Mouse (Mus musculus) MEL (cell line): ENCODE results near the gene Grk2. TPM values are rescaled to one million over a fixed set of nuclear protein-coding genes. Genes with fewer than 3 reads are reported as not detected.
A peak's percentile ranks its signal among the peaks of the same experiment; 100 is the strongest.

Source experiments
- DNase-seq: peaks from one replicate; pipeline ENCODE4 v3.0.0; 2011; ENCODE audit warnings: low read depth, low spot score
- H3K27ac ChIP-seq: 2 replicates; pipeline ENCODE4 v1.5.1; 2012; ENCODE audit warnings: low read depth, mild to moderate bottlenecking, control low read depth, low read length, moderate library complexity; ENCODE audit not compliant: control insufficient read depth
- H3K27me3 ChIP-seq, 2 experiments: fragments of 150-350 bp in 1 of 2; sonication (generic) in 1 of 2; 2 replicates each; pipeline ENCODE4 v1.6.1; 2012; ENCODE audit warnings: low read length in 2 of 2, mild to moderate bottlenecking in 2 of 2, improper control_type of control experiment in 1 of 2, moderate library complexity in 1 of 2; ENCODE audit not compliant: insufficient read depth in 2 of 2, control insufficient read depth in 1 of 2
- H3K36me3 ChIP-seq, 2 experiments: 2 replicates each; pipeline ENCODE4 v1.6.1; 2012 to 2014; ENCODE audit warnings: low read length in 2 of 2, improper control_type of control experiment in 1 of 2, inconsistent platforms in 1 of 2, mild to moderate bottlenecking in 1 of 2; ENCODE audit not compliant: insufficient read depth in 2 of 2, control insufficient read depth in 1 of 2
- H3K4me1 ChIP-seq, 2 experiments: fragments of 150-350 bp in 1 of 2; sonication (generic) in 1 of 2; 2 replicates each; pipeline ENCODE4 v1.6.1; 2012; ENCODE audit warnings: low read length in 2 of 2, improper control_type of control experiment in 1 of 2, mild to moderate bottlenecking in 1 of 2; ENCODE audit not compliant: insufficient read depth in 2 of 2, control insufficient read depth in 1 of 2
- H3K4me3 ChIP-seq, 2 experiments: fragments of 150-350 bp in 1 of 2; sonication (generic) in 1 of 2; 2 replicates each; pipeline ENCODE4 v1.5.1; 2012; ENCODE audit warnings: low read depth in 2 of 2, low read length in 2 of 2, mild to moderate bottlenecking in 2 of 2, moderate library complexity in 2 of 2, control low read depth in 1 of 2, improper control_type of control experiment in 1 of 2; ENCODE audit not compliant: control insufficient read depth in 1 of 2, insufficient read depth in 1 of 2
- H3K79me2 ChIP-seq: 2 replicates; pipeline ENCODE4 v1.6.1; 2012; ENCODE audit warnings: mild to moderate bottlenecking, low read length, moderate library complexity; ENCODE audit not compliant: control insufficient read depth, poor library complexity, insufficient read depth
- H3K9ac ChIP-seq: 2 replicates; pipeline ENCODE4 v1.6.1; 2012; ENCODE audit warnings: low read depth, mild to moderate bottlenecking, control low read depth, low read length, moderate library complexity; ENCODE audit not compliant: control insufficient read depth, poor library complexity, severe bottlenecking
- H3K9me3 ChIP-seq: fragments of 150-350 bp; sonication (generic); replicated peaks from 2 replicates; pipeline ENCODE4 v1.6.1; 2012; ENCODE audit warnings: mild to moderate bottlenecking, low read length, improper control_type of control experiment, moderate library complexity; ENCODE audit not compliant: insufficient read depth
- BHLHE40 ChIP-seq: IDR thresholded peaks from 2 replicates; pipeline ENCODE4 v1.6.1; 2012; ENCODE audit warnings: low read depth, mild to moderate bottlenecking, inconsistent platforms, low read length, improper control_type of control experiment, borderline replicate concordance
- CHD1 ChIP-seq: IDR thresholded peaks from 2 replicates; pipeline ENCODE4 v1.6.1; 2012; ENCODE audit warnings: low read depth, mild to moderate bottlenecking, inconsistent platforms, low read length, improper control_type of control experiment
- CTCF ChIP-seq, 3 experiments: IDR thresholded peaks in 2 of 3; conservative IDR thresholded peaks in 1 of 3; 2 replicates each; pipeline ENCODE4 v1.5.1; 2011 to 2012; ENCODE audit warnings: low read length in 3 of 3, low read depth in 2 of 3, mild to moderate bottlenecking in 2 of 3, improper control_type of control experiment in 1 of 3, inconsistent platforms in 1 of 3, mixed read lengths in 1 of 3, moderate library complexity in 1 of 3; ENCODE audit not compliant: control insufficient read depth in 1 of 3, insufficient read depth in 1 of 3, poor library complexity in 1 of 3, severe bottlenecking in 1 of 3
- E2F4 ChIP-seq: IDR thresholded peaks from 2 replicates; pipeline ENCODE4 v1.6.1; 2011; ENCODE audit warnings: low read depth, low read length, improper control_type of control experiment, borderline replicate concordance
- ETS1 ChIP-seq: IDR thresholded peaks from 2 replicates; pipeline ENCODE4 v1.6.1; 2012; ENCODE audit warnings: low read depth, mild to moderate bottlenecking, inconsistent platforms, low read length, improper control_type of control experiment, moderate library complexity
- HCFC1 ChIP-seq: IDR thresholded peaks from 2 replicates; pipeline ENCODE4 v1.6.1; 2012; ENCODE audit warnings: low read depth, mild to moderate bottlenecking, inconsistent platforms, low read length, improper control_type of control experiment, moderate library complexity
- KAT2A ChIP-seq: conservative IDR thresholded peaks from 2 replicates; pipeline ENCODE4 v1.6.1; 2012; ENCODE audit warnings: low read depth, low read length, improper control_type of control experiment, inconsistent platforms
- MAFK ChIP-seq: IDR thresholded peaks from 2 replicates; pipeline ENCODE4 v1.6.1; 2011; ENCODE audit warnings: low read depth, mild to moderate bottlenecking, low read length, improper control_type of control experiment, borderline replicate concordance
- MAX ChIP-seq: IDR thresholded peaks from 2 replicates; pipeline ENCODE4 v1.6.1; 2011; ENCODE audit warnings: low read length, improper control_type of control experiment
- TBP ChIP-seq: IDR thresholded peaks from 2 replicates; pipeline ENCODE4 v1.8.0; 2011; ENCODE audit warnings: low read depth, low read length, improper control_type of control experiment
- TCF12 ChIP-seq: IDR thresholded peaks from 2 replicates; pipeline ENCODE4 v1.6.1; 2014; ENCODE audit warnings: low read depth, mild to moderate bottlenecking, inconsistent platforms, low read length, improper control_type of control experiment, moderate library complexity
- USF1 ChIP-seq: IDR thresholded peaks from 2 replicates; pipeline ENCODE4 v1.6.1; 2014; ENCODE audit warnings: low read depth, mild to moderate bottlenecking, inconsistent platforms, low read length, improper control_type of control experiment, moderate library complexity
- USF2 ChIP-seq, 2 experiments: IDR thresholded peaks; 2 replicates each; pipeline ENCODE4 v1.6.1; 2011 to 2012; ENCODE audit warnings: improper control_type of control experiment in 2 of 2, low read length in 2 of 2, borderline replicate concordance in 1 of 2, inconsistent platforms in 1 of 2, low read depth in 1 of 2, mild to moderate bottlenecking in 1 of 2; ENCODE audit not compliant: insufficient read depth in 1 of 2
- ZMIZ1 ChIP-seq: IDR thresholded peaks from 2 replicates; pipeline ENCODE4 v1.6.1; 2012; ENCODE audit warnings: low read depth, mild to moderate bottlenecking, inconsistent platforms, low read length, improper control_type of control experiment, moderate library complexity
- polyA plus RNA-seq, 2 experiments: library from polyadenylated mRNA; stranded (reverse) in 1 of 2; unstranded in 1 of 2; fragments of >175 nt in 1 of 2; fragments of >200 nt in 1 of 2; gene quantifications; 2 replicates each; pipeline versions ENCODE4 v1.2.1 to v1.2.4; 2012; ENCODE audit warnings: low replicate concordance in 2 of 2, low read depth in 1 of 2; ENCODE audit not compliant: insufficient read length in 2 of 2, insufficient read depth in 1 of 2, missing spikeins in 1 of 2
- total RNA-seq: library from RNA; depleted of rRNA; stranded (reverse); fragments of 300-350 nt; gene quantifications from 2 replicates; pipeline ENCODE4 v1.2.3, GENCODE M21; 2012

Grk2 gene
- total and polyA plus RNA-seq, 3 experiments: 75.2 to 105 TPM; not detected in 1

DNA sequence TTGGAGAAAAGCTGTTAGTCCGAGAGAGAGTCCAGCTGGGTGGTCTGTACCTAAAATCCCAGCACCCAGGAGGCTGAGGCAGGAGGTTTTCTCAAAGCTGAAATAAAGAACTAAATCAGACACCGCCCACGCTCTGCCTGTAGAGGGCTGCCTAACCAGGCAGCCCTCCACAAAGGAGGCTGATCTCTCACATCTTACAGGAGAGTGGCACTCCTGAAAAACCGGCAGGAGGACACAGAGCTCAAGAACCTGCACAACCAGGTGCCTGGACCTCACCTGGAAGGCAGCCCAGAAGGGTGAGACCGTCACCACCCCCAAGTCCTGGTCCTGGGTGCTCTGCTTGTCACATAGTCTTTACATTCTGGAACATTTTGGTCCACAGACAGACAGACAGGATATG, 8.2 kb downstream of the Grk2 start:
- Histone ChIP-seq H3K9me3 (no peaks in the 10 kb centered on the region), H3K79me2 (peaks cover 61% of the 10 kb centered on the region), H3K4me1 (peaks cover 20 to 57% of the 10 kb centered on the region in 2 experiments), H3K27ac (no peak overlapping the region), H3K27me3 (no peaks in the 10 kb centered on the region), H3K36me3 (peaks cover 0 to 43% of the 10 kb centered on the region in 2 experiments; a peak in 3 of 4 replicates), H3K4me3 (no peak overlapping the region), H3K9ac (no peak overlapping the region)
- DNase-seq: no peak
- TF ChIP-seq TBP (no peak), CTCF (IDR thresholded peaks at IDR 0.05 in 2 of 3, conservative IDR thresholded peaks at IDR 0.05 in 1 of 3; ENCODE audit: control insufficient read depth in 1 of 3, insufficient read depth in 1 of 3, low read depth in 2 of 3, low read length in 3 of 3, poor library complexity in 1 of 3, severe bottlenecking in 1 of 3) (peak in 2 of 3 experiments; percentile 7 to 12; a peak in 2 of 6 replicates)

DNA sequence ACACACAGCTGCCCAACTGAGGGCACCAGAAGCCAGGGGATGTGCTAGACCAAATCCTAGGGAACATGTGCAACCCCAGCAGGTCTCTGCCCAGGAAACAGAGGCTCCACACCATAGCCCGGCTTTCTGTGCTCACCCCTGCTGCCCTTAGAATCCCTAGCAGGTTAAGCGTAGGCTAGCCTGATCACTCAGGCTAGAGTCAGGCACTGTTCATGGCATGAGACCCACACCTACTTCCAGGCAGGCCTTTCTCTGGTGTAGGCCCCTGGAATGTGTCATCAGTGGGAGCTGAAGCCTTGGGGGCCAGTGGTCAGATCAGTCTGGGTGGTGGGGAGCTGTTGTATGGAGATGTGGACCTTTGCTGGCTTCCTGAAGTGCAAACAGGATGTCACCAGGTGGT, 9.4 kb downstream of the Grk2 start:
- Histone ChIP-seq H3K36me3 (peaks cover 3 to 33% of the 10 kb centered on the region in 2 experiments; a peak in 3 of 4 replicates), H3K4me3 (no peak overlapping the region), H3K27ac (no peak overlapping the region), H3K9me3 (no peaks in the 10 kb centered on the region), H3K4me1 (peaks cover 17 to 45% of the 10 kb centered on the region in 2 experiments), H3K79me2 (peaks cover 48% of the 10 kb centered on the region), H3K9ac (no peak overlapping the region), H3K27me3 (no peaks in the 10 kb centered on the region)
- no peak for TF ChIP-seq USF2 (IDR thresholded peaks at IDR 0.05; ENCODE audit: borderline replicate concordance in 1 of 2, insufficient read depth in 1 of 2, low read depth in 1 of 2, low read length in 2 of 2)
- TF ChIP-seq MAFK: no peak
- no peak for TF ChIP-seq CHD1
- no peak for TF ChIP-seq MAX
- TF ChIP-seq ZMIZ1: no peak
- TF ChIP-seq TCF12: no peak
- no peak for TF ChIP-seq BHLHE40
- no peak for DNase-seq

DNA sequence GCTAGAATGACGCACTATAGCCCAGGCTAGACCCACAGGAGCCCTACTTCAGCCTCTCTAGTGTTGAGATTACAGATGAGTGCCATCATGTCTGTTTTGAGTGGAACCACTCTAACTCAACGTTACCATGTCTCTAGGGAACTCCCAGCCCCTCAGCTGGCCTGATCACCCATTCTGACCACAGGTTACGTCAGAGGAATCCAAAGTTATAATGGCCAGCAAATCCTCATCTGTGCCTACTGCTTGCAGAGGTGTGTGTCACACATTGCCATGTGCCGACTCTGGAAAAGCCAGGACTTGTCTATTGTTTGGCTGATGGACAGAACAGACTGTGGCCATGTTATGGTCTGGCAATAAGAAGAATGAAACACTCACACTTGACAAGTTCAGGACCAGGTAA, 10.6 kb downstream of the Grk2 start:
- H3K4me1 ChIP-seq: peaks cover 17 to 33% of the 10 kb centered on the region in 2 experiments
- no peaks in the 10 kb centered on the region for H3K9me3 ChIP-seq
- H3K27ac ChIP-seq: peak overlapping the region; percentile 92; the same call in 1 of the 2 replicates

More for the DNA sequence above, 10.6 kb downstream of the Grk2 start:
- Histone ChIP-seq H3K27me3 (no peaks in the 10 kb centered on the region), H3K79me2 (peaks cover 40% of the 10 kb centered on the region), H3K36me3 (peaks cover 3 to 22% of the 10 kb centered on the region in 2 experiments; a peak in 3 of 4 replicates), H3K9ac (no peak overlapping the region), H3K4me3 (no peak overlapping the region)
- TF ChIP-seq USF1 (no peak), E2F4 (no peak), BHLHE40 (no peak), TBP (no peak), MAFK (no peak), ETS1 (no peak), HCFC1 (no peak), KAT2A (no peak)
- no peak for DNase-seq
